18 mouse cellular contexts compared by ENCODE assay signal in genomic region chr14:21745149-21745548, GRCm38 (mm10). TPM values are rescaled to one million over a fixed set of nuclear protein-coding genes. Genes with fewer than 3 reads are reported as not detected.
DNase-seq lines count a peak whose midpoint lies in the region; ATAC-seq and TF ChIP-seq lines count a peak whose summit lies in the region.
"Had no signal": no experiment of that assay in that cellular context is flagged by ENCODE, and none has a peak within 500 bp of the region (broad histone marks: within the 10 kb centered on the region; RNA-seq: fewer than 3 reads in every experiment).

No protein-coding gene starts in this region.

- TF ChIP-seq EP300 in MEL (IDR thresholded peaks at IDR 0.05; ENCODE audit: low read depth in 1 of 2, low read length in 2 of 2) = no peak
- TF ChIP-seq EP300 in liver, postnatal 0 days (IDR thresholded peaks at IDR 0.05; ENCODE audit: low read depth) = no peak

- no peak overlapping the region for H3K4me3 ChIP-seq in liver, embryonic 11.5 days (ENCODE audit: low read depth, low read length)
- no peak overlapping the region for H3K4me3 ChIP-seq in MEL (ENCODE audit: control insufficient read depth in 1 of 2, insufficient read depth in 1 of 2, low read depth in 2 of 2, low read length in 2 of 2)
- H3K4me3 ChIP-seq in liver, postnatal 0 days (ENCODE audit: low read depth, low read length) = no peak overlapping the region
- H3K4me3 ChIP-seq: embryonic facial prominence, embryonic 13.5 days; heart, embryonic 10.5 days had no signal

- no peaks in the 10 kb centered on the region for H3K9me3 ChIP-seq in liver, embryonic 11.5 days (ENCODE audit: control insufficient read depth, low read length)
- no peaks in the 10 kb centered on the region for H3K9me3 ChIP-seq in MEL (replicated peaks; ENCODE audit: insufficient read depth, low read length)
- H3K9me3 ChIP-seq in liver, postnatal 0 days (ENCODE audit: low read length) = no peaks in the 10 kb centered on the region
- H3K9me3 ChIP-seq: embryonic facial prominence, embryonic 13.5 days; heart, embryonic 10.5 days had no signal

- no peaks in the 10 kb centered on the region for H3K79me2 ChIP-seq in MEL (ENCODE audit: control insufficient read depth, insufficient read depth, low read length, poor library complexity)

- TF ChIP-seq POLR2A in MEL (IDR thresholded peaks at IDR 0.05; ENCODE audit: control insufficient read depth in 1 of 2, insufficient read depth in 1 of 2, low read depth in 1 of 2, low read length in 2 of 2, poor library complexity in 1 of 2) = no peak

- no peak overlapping the region for H3K4me2 ChIP-seq in liver, embryonic 11.5 days
- H3K4me2 ChIP-seq in liver, postnatal 0 days (ENCODE audit: low read depth, low read length) = no peak overlapping the region
- H3K4me2 ChIP-seq: embryonic facial prominence, embryonic 13.5 days had no signal

- no peaks in the 10 kb centered on the region for H3K4me1 ChIP-seq in liver, embryonic 11.5 days (replicated peaks; ENCODE audit: control insufficient read depth, insufficient read depth, low read length)
- peaks cover 2 to 19% of the 10 kb centered on the region in 2 experiments for H3K4me1 ChIP-seq in MEL (ENCODE audit: control insufficient read depth in 1 of 2, insufficient read depth in 2 of 2, low read length in 2 of 2)
- H3K4me1 ChIP-seq in liver, postnatal 0 days (ENCODE audit: insufficient read depth) = no peaks in the 10 kb centered on the region

- H3K27me3 ChIP-seq in liver, embryonic 11.5 days (replicated peaks; ENCODE audit: control insufficient read depth, insufficient read depth, low read length) = no peaks in the 10 kb centered on the region; the same call in 1 of the 2 replicates
- no peaks in the 10 kb centered on the region for H3K27me3 ChIP-seq in MEL (ENCODE audit: control insufficient read depth in 1 of 2, insufficient read depth in 2 of 2, low read length in 2 of 2)
- H3K27me3 ChIP-seq in liver, postnatal 0 days (ENCODE audit: insufficient read depth, low read length) = no peaks in the 10 kb centered on the region

- no peak for TF ChIP-seq CTCF in MEL (IDR thresholded peaks at IDR 0.05 in 2 of 3, conservative IDR thresholded peaks at IDR 0.05 in 1 of 3; ENCODE audit: control insufficient read depth in 1 of 3, insufficient read depth in 1 of 3, low read depth in 2 of 3, low read length in 3 of 3, poor library complexity in 1 of 3, severe bottlenecking in 1 of 3)
- TF ChIP-seq CTCF in liver, postnatal 0 days (IDR thresholded peaks at IDR 0.05; ENCODE audit: low read depth) = no peak

- DNase-seq in liver = peak; percentile 3
- DNase-seq in liver, embryonic 11.5 days (ENCODE audit: low spot score) = no peak
- no peak for DNase-seq in MEL (ENCODE audit: low read depth, low spot score)
- no peak for DNase-seq in liver, postnatal 0 days
- no peak for DNase-seq in thymus, postnatal 0 days (ENCODE audit: low spot score)
- no peak for DNase-seq in thymus, postnatal 4 days
- DNase-seq: cerebellum, adult 11-12 months; heart, postnatal 4 days; kidney, adult 8-10 months; kidney, postnatal 36 days had no signal

- 52% methylated on average over 5 of the region's 5 CpGs for WGBS in liver, embryonic 11.5 days
- 52% methylated on average over 5 of the region's 5 CpGs for WGBS in liver, postnatal 0 days (ENCODE audit: insufficient replicate concordance)

- no peaks in the 10 kb centered on the region for H3K36me3 ChIP-seq in liver, embryonic 11.5 days (ENCODE audit: control insufficient read depth, insufficient read depth, low read length)
- peaks cover 0 to 4% of the 10 kb centered on the region in 2 experiments; a peak in 2 of 4 replicates for H3K36me3 ChIP-seq in MEL (ENCODE audit: control insufficient read depth in 1 of 2, insufficient read depth in 2 of 2, low read length in 2 of 2)
- no peaks in the 10 kb centered on the region for H3K36me3 ChIP-seq in liver, postnatal 0 days (replicated peaks; ENCODE audit: insufficient read depth, low read length)
- H3K36me3 ChIP-seq: embryonic facial prominence, embryonic 13.5 days; heart, embryonic 10.5 days had no signal

- no peak for TF ChIP-seq RAD21 in MEL (IDR thresholded peaks at IDR 0.05; ENCODE audit: low read depth, low read length)

- H3K27ac ChIP-seq in liver, embryonic 11.5 days (ENCODE audit: low read depth, low read length) = no peak overlapping the region
- H3K27ac ChIP-seq in MEL (ENCODE audit: control insufficient read depth, low read depth, low read length) = no peak overlapping the region
- H3K27ac ChIP-seq in liver, postnatal 0 days (ENCODE audit: low read depth) = no peak overlapping the region
- H3K27ac ChIP-seq: embryonic facial prominence, embryonic 13.5 days; heart, embryonic 10.5 days; liver, embryonic 14.5 days had no signal

- H3K9ac ChIP-seq in liver, embryonic 11.5 days (ENCODE audit: low read depth, low read length) = no peak overlapping the region
- H3K9ac ChIP-seq in MEL (ENCODE audit: control insufficient read depth, low read depth, low read length, poor library complexity, severe bottlenecking) = no peak overlapping the region
- H3K9ac ChIP-seq in liver, postnatal 0 days (replicated peaks) = no peak overlapping the region
- H3K9ac ChIP-seq: embryonic facial prominence, embryonic 13.5 days; liver, embryonic 14.5 days had no signal

- ATAC-seq in liver, embryonic 11.5 days (replicated peaks; ENCODE audit: low FRiP score) = no peak
- peak; percentile 32; the same call in 1 of the 2 replicates for ATAC-seq in liver, postnatal 0 days
- ATAC-seq in neutrophil, adult 5-6 weeks (ENCODE audit: extremely low read depth, insufficient number of reproducible peaks, low FRiP score, poor library complexity, severe bottlenecking) = peak; percentile 30; the same call in 1 of the 2 replicates
- ATAC-seq: activated CD4-positive, CD25-positive, alpha-beta regulatory T cell, adult 4 months; CD4-positive, CD25-positive, alpha-beta regulatory T cell, adult 4 months had no signal

TF ChIP-seq in MEL, 35 proteins besides CTCF, POLR2A, EP300 and RAD21:
- TF ChIP-seq USF1 (IDR thresholded peaks at IDR 0.05; ENCODE audit: low read depth, low read length) (0 out of 2 replicates have a peak, but pooled peaks have one; percentile 26), TBP (IDR thresholded peaks at IDR 0.05; ENCODE audit: low read depth, low read length) (no peak)

RNA-seq across cellular contexts. Expression of gene Samd8, which starts 5.2 kb away (rescaled TPM):
- 7.1 TPM in 2 replicates for polyA plus RNA-seq in liver, embryonic 11.5 days (2014; fragmentation: Nextera tagmentation; extraction: Ambion mirVana)
- 5.8 and 6.7 TPM in 2 replicates for total RNA-seq in MEL (2012; rRNA removed)
- 1 to 10 TPM in 1 of 2 experiments, not detected in 1; 6.8 TPM for polyA plus RNA-seq in MEL (2012; ENCODE audit: insufficient read depth in 1 of 2, insufficient read length in 2 of 2, low read depth in 1 of 2, low replicate concordance in 2 of 2, missing spikeins in 1 of 2)
- 3.8 and 4.1 TPM in 2 replicates for polyA plus RNA-seq in liver, postnatal 0 days (2015; fragmentation: Nextera tagmentation; extraction: Ambion mirVana)
- total RNA-seq in neutrophil, adult 5-6 weeks (2017) = 20.5 and 22.8 TPM in 2 replicates
- polyA plus RNA-seq in thymus, postnatal 0 days (2015; fragmentation: Nextera tagmentation; extraction: Ambion mirVana) = 6.6 and 7.2 TPM in 2 replicates

RNA-seq across cellular contexts. Expression of gene Dusp13, which starts 5.8 kb away (rescaled TPM):
- not detected in 2 replicates for polyA plus RNA-seq in liver, embryonic 11.5 days (2014; fragmentation: Nextera tagmentation; extraction: Ambion mirVana)
- not detected in 2 replicates for total RNA-seq in MEL (2012; rRNA removed)
- polyA plus RNA-seq in MEL (2012; ENCODE audit: insufficient read depth in 1 of 2, insufficient read length in 2 of 2, low read depth in 1 of 2, low replicate concordance in 2 of 2, missing spikeins in 1 of 2) = under 1 TPM in 1 of 2 experiments, not detected in 1; 0.08 TPM
- polyA plus RNA-seq in liver, postnatal 0 days (2015; fragmentation: Nextera tagmentation; extraction: Ambion mirVana) = 0.24 TPM in 1 of 2 replicates, not detected in the other
- not detected in 2 replicates for total RNA-seq in neutrophil, adult 5-6 weeks (2017)
- polyA plus RNA-seq in thymus, postnatal 0 days (2015; fragmentation: Nextera tagmentation; extraction: Ambion mirVana) = 0.42 TPM in 1 of 2 replicates, not detected in the other
- total RNA-seq: heart, postnatal 4 days had no signal
- polyA plus RNA-seq: activated CD4-positive, CD25-positive, alpha-beta regulatory T cell, adult 4 months; brain, embryonic 14.5 days; CD4-positive, CD25-positive, alpha-beta regulatory T cell, adult 4 months; forebrain, embryonic 11.5 days; heart, embryonic 10.5 days had no signal

RNA-seq across cellular contexts. Expression of gene Dupd1, which starts 30.8 kb away (rescaled TPM):
- polyA plus RNA-seq in liver, embryonic 11.5 days (2014; fragmentation: Nextera tagmentation; extraction: Ambion mirVana) = 0.15 TPM in 1 of 2 replicates, not detected in the other
- not detected in 2 replicates for total RNA-seq in MEL (2012; rRNA removed)
- not detected for polyA plus RNA-seq in MEL (2012; ENCODE audit: insufficient read depth in 1 of 2, insufficient read length in 2 of 2, low read depth in 1 of 2, low replicate concordance in 2 of 2, missing spikeins in 1 of 2)
- 0.15 TPM in 1 of 2 replicates, not detected in the other for polyA plus RNA-seq in liver, postnatal 0 days (2015; fragmentation: Nextera tagmentation; extraction: Ambion mirVana)
- total RNA-seq in neutrophil, adult 5-6 weeks (2017) = not detected in 2 replicates
- 0.12 and 0.18 TPM in 2 replicates for polyA plus RNA-seq in thymus, postnatal 0 days (2015; fragmentation: Nextera tagmentation; extraction: Ambion mirVana)
- polyA plus RNA-seq: activated CD4-positive, CD25-positive, alpha-beta regulatory T cell, adult 4 months; CD4-positive, CD25-positive, alpha-beta regulatory T cell, adult 4 months; forebrain, embryonic 11.5 days; liver, embryonic 14.5 days had no signal
